Mouse (Mus musculus) megakaryocyte, embryonic 14.5 days (primary cell): ENCODE data around the gene Rffl.

Experiments
- FLI1 ChIP-seq: IDR thresholded peaks from 2 replicates; pipeline ENCODE4 v1.6.1; 2012; ENCODE audit warnings: low read length, inconsistent platforms, mixed read lengths
- GATA1 ChIP-seq: IDR thresholded peaks from 3 replicates; pipeline ENCODE4 v1.6.1; 2012; ENCODE audit warnings: mixed read lengths, low read length, inconsistent platforms, borderline replicate concordance

DNA sequence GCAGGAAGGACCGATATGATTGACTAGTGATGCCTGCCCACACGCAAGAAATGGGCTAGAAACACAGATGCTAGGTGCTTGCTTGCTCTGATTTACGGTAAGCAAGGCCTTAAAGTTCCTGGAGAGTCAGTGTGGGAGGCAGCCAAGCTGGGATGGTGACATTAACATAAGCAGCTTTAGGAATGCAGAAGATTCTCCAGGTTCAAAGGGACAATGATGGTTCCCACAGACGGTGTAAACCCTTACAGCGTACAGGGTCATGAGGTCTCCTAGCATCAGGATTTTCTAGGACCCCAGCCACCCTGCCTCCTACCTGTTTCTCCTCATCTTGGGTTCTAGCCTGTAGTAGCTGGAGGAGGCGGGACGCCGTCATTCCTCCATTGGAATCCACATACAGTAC, 12.2 kb upstream of the Rffl start:
- TF ChIP-seq GATA1: no peak
- TF ChIP-seq FLI1: no peak
